Mouse (Mus musculus) left cerebral cortex, adult 2 months (tissue): ENCODE measurements at regions not wholly inside any gene's neighbourhood (a gene's known extent, or its start where the extent isn't known, plus 50 kb on each side); places are given as distances from the start of the nearest gene placed in this dataset.

Source experiments
- DNase-seq, 2 experiments: peaks; one replicate each; pipeline ENCODE4 v3.0.0; 2021 to 2022; ENCODE audit warnings: low spot score in 2 of 2, mixed read lengths in 1 of 2; ENCODE audit errors: extremely low spot score in 1 of 2
- H3K27ac ChIP-seq: fragments of 200-600 bp; 2 replicates; pipeline ENCODE4 v1.8.1; 2022
- H3K4me3 ChIP-seq: fragments of 200-600 bp; 2 replicates; pipeline ENCODE4 v1.8.1; 2022
- CTCF ChIP-seq: fragments of 200-600 bp; IDR thresholded peaks from 2 replicates; pipeline ENCODE4 v1.8.1; 2022; ENCODE audit warnings: antibody characterized with exemption, mild to moderate bottlenecking, moderate library complexity
- intact Hi-C: fragments of 180-260 bp; cut with DNase I; formaldehyde crosslinking; loops from one replicate; pipeline ENCODE4 v1.15.1; 2025

DNA sequence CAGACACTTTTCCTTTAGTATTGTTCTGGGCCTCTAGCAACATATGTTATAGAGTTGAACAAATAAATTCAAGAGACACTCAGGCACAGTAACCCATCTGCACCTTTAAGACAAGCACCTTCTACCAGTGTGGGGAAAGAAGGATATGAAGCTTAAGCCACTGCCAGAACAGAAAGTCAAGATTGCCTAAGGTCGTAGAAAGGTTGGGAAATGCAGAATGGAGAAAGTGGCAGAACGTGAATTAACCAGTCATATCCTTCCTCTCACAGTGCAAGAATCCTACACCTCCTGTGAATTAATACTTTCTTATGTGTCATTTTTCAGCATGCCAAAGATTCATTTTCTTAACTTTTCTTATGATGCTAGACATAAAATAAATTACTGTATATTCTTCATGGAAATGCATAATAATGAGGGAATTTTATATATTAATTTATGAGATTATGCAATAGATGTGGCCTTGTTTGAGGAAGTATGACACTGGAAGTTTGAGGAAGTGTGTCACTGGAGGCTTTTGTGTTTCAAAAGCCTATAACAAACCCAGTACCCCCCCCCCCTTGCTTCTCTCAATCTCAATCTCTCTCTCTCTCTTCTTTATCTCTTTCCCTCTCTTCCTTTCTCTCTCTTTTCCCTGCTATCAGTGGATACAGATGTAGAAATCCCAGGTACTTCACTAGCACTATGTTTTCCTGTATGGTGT, 361.6 kb upstream of the Edil3 start:
- intact Hi-C loops: no loop called here
- H3K27ac ChIP-seq: no peak overlapping the region
- no peak for TF ChIP-seq CTCF
- no peak overlapping the region for H3K4me3 ChIP-seq
- no peak for DNase-seq

DNA sequence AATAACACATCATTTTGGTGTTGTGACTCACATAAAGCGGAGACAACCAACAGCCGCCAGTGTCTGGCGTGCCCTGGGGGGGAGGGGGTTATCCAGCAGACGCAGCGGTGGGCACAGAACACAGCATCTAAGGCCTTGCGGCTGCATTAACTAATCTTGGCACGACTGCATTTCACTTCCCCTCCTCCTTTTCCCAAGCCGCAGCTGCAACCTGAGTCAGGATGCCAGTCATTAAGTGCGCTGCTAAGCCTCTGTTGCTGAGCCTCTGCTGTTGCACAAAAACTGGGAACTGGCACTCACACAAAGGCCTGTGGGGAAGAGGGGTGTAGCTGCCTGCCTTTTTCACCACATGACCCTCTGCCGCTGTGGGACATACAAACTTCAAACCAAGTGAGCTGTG, 331.2 kb upstream of the Edil3 start:
- DNase-seq: no peak
- intact Hi-C loops: no loop called here

GRCm38 (mm10) chr13:88510850-88511554, 310.3 kb upstream of the Edil3 start:
- Histone ChIP-seq H3K4me3 (no peak overlapping the region), H3K27ac (no peak overlapping the region)
- TF ChIP-seq CTCF: no peak
- DNase-seq: no peak
- intact Hi-C loops: no loop called here

More for the DNA sequence above, 331.2 kb upstream of the Edil3 start:
- no peak for TF ChIP-seq CTCF
- no peak overlapping the region for H3K27ac ChIP-seq
- no peak overlapping the region for H3K4me3 ChIP-seq

DNA sequence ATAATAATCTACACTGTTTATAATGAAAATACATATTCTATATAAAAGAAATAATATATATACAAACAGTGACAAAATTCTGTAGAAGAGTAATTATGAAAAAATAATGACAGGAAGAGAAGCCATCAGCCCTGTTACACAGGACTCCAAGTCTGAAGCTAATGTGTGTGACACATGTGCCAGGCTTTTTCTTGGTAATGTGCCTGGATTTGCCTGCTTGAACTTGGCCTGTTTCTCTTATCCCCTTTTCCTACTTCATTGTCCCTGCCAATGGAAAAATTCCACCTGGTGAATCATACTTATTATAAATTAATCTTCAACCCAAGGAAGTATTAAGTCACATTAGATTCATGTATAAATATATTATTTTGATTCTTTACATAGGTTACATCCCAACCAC, 286.5 kb upstream of the Edil3 start:
- no peak for DNase-seq
- no peak for TF ChIP-seq CTCF
- intact Hi-C loops: no loop called here
- Histone ChIP-seq H3K4me3 (no peak overlapping the region), H3K27ac (no peak overlapping the region)

GRCm38 (mm10) chr13:88554504-88554903, 266.8 kb upstream of the Edil3 start:
- no peak overlapping the region for H3K4me3 ChIP-seq
- DNase-seq: no peak
- H3K27ac ChIP-seq: no peak overlapping the region
- intact Hi-C loops: no loop called here
- no peak for TF ChIP-seq CTCF

GRCm38 (mm10) chr13:88564978-88565377, 256.3 kb upstream of the Edil3 start:
- intact Hi-C loops: no loop called here
- TF ChIP-seq CTCF: no peak
- Histone ChIP-seq H3K27ac (no peak overlapping the region), H3K4me3 (no peak overlapping the region)
- no peak for DNase-seq

GRCm38 (mm10) chr13:88602244-88602643, 219.0 kb upstream of the Edil3 start:
- Histone ChIP-seq H3K4me3 (no peak overlapping the region), H3K27ac (no peak overlapping the region)
- no peak for TF ChIP-seq CTCF
- DNase-seq: no peak
- intact Hi-C loops: no loop called here

DNA sequence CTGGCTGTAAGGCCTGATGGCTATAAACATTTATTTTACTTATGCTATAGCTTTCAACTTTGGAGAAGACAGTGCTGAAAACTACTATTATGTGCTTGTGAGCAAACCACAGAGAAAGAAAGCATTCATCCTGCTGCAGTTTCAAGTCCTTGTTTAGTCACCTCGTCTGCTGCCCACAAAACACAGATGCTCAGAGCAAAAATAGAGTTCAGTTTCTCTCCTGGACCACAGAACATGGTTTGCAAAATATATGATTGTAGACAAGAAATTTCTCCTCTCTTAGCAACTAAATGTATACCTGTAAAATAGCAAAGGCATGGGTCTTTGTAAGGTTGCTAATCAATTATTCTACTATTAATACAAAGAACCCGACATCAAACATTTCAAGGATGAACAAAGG, 210.7 kb upstream of the Edil3 start:
- no peak overlapping the region for H3K4me3 ChIP-seq
- intact Hi-C loops: loop anchor here (2.0 to 5.0 kb wide), 2 partner anchors 212 to 712 kb away; no protein-coding TSS in a partner anchor
- no peak for DNase-seq
- H3K27ac ChIP-seq: no peak overlapping the region
- no peak for TF ChIP-seq CTCF

DNA sequence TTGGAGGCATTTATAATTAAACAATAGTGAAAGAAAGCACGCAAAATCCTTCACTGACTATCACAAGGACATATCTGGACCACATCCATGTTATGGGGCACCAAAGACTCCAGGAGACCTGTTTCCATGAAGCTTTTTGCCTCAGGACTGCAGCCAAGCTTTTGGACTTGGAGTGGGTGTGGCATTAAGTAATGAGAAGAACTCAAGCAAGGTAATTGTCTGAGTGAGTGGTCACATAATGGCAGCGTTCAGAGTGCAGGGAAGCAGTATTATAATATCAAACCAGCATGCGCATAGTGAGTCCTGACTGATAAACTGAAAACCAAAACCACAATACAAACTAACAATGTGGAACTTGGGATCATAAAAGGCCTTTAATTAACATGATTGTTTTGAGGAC, 208.0 kb upstream of the Edil3 start:
- H3K4me3 ChIP-seq: no peak overlapping the region
- TF ChIP-seq CTCF: no peak
- intact Hi-C loops: loop anchor here (5.0 kb wide), 1 partner anchor 709 kb away; no protein-coding TSS in a partner anchor
- DNase-seq: no peak
- H3K27ac ChIP-seq: no peak overlapping the region

GRCm38 (mm10) chr13:88650135-88650534, 171.1 kb upstream of the Edil3 start:
- no peak for TF ChIP-seq CTCF
- Histone ChIP-seq H3K4me3 (no peak overlapping the region), H3K27ac (no peak overlapping the region)
- DNase-seq: no peak
- intact Hi-C loops: no loop called here

GRCm38 (mm10) chr13:88651036-88651435, 170.2 kb upstream of the Edil3 start:
- intact Hi-C loops: no loop called here
- no peak for TF ChIP-seq CTCF
- Histone ChIP-seq H3K27ac (no peak overlapping the region), H3K4me3 (no peak overlapping the region)
- DNase-seq: no peak

DNA sequence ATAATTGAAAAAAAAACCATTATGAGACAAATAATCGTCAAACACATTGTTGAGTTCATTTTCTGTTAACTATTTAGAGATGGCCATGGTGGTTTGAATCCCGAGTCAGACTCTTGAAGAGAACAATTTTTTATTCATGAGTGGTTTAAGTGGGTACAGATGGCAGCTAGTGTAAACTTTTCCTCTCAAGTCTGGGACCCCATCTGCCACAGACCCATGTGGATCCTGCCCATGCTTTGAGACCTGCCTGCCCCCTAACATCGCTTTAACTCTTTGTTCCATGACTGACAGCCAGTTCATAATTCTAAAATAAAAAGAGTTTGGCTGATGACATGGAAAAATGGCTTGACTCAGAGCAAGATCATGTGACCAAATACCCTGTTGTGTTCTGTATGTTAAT, 166.2 kb upstream of the Edil3 start:
- DNase-seq: no peak
- no peak overlapping the region for H3K27ac ChIP-seq
- no peak for TF ChIP-seq CTCF
- H3K4me3 ChIP-seq: no peak overlapping the region
- intact Hi-C loops: no loop called here

DNA sequence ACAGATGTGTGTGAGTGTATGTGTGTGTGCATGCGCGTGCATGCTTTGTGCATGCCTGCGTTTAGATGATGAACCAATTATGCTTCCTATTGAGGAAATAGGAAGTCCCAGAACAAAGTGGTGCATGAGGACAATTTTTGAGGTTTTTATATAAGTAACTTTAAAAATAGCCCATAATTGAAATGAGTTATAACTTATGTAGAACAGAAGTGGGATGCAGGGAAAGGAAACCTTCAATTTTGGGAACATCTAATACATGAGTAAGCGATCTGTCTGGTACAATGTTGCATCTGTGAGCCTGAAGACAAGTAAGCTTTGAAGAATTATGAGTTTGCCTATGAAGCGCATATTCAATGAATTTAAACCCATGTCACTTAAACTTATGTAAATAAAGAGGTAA, 145.4 kb upstream of the Edil3 start:
- TF ChIP-seq CTCF: no peak
- intact Hi-C loops: no loop called here
- H3K4me3 ChIP-seq: no peak overlapping the region
- H3K27ac ChIP-seq: no peak overlapping the region
- no peak for DNase-seq
